Mouse (Mus musculus) B cell, adult (primary cell): ENCODE data around the gene Uchl4. TPM values are rescaled to one million over a fixed set of nuclear protein-coding genes. Genes with fewer than 3 reads are reported as not detected.

Experiments used
- total RNA-seq: library from RNA; stranded (reverse); gene quantifications from 4 replicates; pipeline ENCODE4 v1.2.4, GENCODE M21; 2023; ENCODE audit not compliant: inconsistent age

Uchl4 gene
- 1.2 to 2.1 TPM (median 1.7 TPM) in 4 replicates for total RNA-seq

DNA sequence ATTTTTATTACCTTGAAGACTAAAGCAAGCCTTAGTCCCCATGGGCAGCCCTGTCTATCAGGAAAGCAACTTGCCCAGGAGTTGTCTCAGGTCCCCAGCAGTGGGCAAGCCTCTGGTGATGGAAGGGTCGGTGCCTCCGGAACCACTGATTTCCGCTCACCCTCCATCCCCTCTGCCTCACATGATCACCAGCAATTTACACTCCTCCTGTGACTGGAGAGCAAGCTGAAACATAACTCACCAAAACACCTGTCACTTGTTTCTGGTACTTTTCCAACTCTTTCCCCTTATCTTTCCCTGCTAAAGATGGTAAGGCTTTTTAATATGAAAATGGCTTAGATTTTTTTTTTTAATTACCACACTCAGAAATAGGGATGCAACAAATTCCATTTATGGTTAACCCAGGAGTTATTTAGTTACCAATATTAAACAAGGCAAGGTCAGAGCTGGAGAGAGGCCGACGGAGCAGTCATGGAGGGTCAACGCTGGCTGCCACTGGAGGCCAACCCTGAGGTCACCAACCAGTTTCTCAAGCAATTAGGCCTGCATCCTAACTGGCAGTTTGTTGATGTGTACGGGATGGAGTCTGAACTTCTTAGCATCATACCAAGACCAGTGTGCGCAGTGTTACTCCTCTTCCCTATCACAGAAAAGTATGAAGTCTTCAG lies at the start of gene Uchl4:
TSS of gene Uchl4 (plus strand) at position 434 of the 668 bp plus-strand sequence.

DNA sequence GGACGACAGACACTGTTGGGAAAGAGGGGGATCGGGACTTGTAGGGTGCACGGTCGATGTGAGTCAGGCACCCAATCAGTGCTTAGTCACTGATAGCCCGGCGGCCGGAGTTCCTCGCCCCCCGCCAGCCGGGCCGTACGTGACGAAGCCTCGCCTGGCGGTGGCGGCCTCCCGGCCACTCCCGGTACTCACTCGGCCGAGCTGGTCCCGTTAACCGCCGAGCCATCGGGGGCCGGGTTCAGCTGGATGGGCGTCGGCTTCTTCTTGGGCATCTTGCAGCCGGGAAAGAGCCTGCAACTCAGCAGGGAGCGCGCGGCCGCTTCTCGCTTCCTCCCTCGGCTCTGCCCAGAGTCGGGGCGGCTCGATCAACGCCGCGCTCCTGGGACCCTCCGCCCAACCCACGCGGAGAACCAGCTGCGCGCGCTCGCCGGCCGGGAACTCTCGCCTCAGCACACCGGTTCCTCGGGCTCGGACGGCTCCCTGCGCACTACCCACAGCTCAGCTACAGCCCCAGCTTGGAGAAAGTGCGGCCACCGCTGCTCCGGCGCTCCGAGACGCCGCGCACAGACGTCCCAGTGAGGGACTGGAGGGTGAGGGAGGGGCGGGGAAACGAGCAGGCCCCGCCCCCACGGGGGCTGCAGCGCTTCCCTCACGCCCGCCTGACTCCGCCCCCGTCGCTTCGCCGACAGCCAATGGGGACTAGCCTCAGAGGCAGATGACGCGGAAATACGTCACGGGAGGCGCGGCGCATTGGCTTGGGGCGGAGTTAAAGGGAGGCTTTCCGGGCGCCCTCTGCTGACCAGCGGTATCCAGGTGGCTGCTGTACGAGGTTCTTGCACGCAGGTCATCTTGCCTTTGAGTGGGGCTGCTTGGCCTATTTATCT lies 18.3 kb downstream of the Uchl4 start, which contains the start of gene Map2k1:
TSS of gene Map2k1 (minus strand) at position 611 of the 884 bp plus-strand sequence.

DNA sequence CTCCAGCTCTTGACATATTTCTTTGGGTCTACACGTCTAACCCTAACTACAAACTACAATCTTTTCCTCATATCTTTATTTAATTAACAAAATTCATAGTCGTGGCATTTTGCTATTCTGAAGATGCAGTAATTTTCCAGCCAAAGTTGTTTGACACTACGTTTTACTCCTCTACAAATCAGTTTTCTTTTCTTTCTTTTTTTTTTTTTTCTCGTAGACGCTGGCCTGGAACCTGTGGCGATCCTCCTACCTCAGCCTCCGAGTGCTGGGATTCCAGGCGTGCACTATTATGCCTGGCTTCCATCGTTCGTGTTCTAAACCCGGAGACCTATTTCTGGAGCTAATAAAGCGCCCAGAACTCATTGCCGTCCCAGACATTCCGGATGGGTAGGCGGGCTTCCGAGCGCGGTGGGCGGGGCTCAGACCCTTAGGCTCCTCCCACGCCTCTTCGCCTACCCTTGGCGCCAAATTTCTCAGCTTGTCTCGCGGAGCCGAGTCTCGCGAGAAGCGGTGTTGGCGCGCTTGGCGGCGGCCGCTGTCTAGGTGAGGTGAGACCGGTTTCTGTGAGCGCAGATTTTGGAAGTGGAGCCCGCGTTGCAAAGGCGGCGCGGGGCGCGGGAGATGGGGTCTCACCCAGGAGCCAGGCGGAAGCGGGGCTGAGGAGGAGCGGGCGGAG lies 46.2 kb downstream of the Uchl4 start, which contains the start of gene Tipin:
TSS of gene Tipin (plus strand) at position 477 of the 676 bp plus-strand sequence.

Other genes starting within 250 kb of the Uchl4 start
- gene Smad6, start 213.1 kb upstream of the Uchl4 start, total RNA-seq = not detected in 4 replicates
- not detected in 4 replicates for gene Lctl, start 118.1 kb upstream of the Uchl4 start, total RNA-seq
- gene Zwilch, start 62.1 kb upstream of the Uchl4 start, total RNA-seq = 4.7 to 7.7 TPM (median 6.5 TPM) in 4 replicates
- gene Rpl4, start 61.8 kb upstream of the Uchl4 start, total RNA-seq = 1,782 to 1,851 TPM (median 1,806 TPM) in 4 replicates
- gene Snapc5, start 55.9 kb upstream of the Uchl4 start, total RNA-seq = 19.6 to 22.9 TPM (median 22.0 TPM) in 4 replicates
- 138 to 152 TPM (median 143 TPM) in 4 replicates for gene Map2k1, start 18.4 kb downstream of the Uchl4 start, total RNA-seq
- 18.5 to 25.3 TPM (median 23.4 TPM) in 4 replicates for gene Tipin, start 46.4 kb downstream of the Uchl4 start, total RNA-seq
- 21.5 to 26.9 TPM (median 23.4 TPM) in 4 replicates for gene Dis3l, start 106.1 kb downstream of the Uchl4 start, total RNA-seq
- gene Megf11, start 150.4 kb downstream of the Uchl4 start, total RNA-seq = 0.54 TPM in 1 of 4 replicates, not detected in the others